In the genomic region with DNA sequence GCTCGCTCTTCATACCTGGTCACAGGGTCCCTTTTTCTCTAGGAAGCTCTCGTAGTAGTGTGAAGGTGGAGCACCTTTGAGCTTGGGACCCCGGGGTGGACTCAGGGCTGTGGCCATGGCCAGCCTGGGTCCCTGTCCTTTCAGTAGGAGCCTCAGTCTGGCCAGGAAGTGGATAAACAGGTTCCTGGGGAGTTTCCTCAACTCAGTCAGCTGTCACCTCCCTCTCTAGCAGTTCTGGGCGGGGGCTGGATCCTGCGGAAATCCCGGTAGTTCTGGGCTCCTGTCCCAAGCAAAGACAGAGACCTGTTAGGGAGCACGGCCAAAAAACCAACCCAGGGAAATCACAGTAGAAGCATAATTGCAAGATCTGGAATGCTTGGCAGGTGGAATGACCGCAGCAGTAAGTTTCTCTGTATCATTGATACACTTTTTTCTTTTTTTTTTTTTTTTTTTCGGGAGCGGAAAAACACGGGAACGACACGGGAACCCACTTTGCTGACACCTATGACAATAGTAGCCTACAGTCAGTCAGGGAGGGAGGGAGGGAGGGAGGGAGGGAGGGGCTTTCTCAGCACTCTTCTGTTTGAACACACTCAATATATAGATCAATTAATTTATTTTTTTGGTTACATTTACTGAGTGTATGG, we compare ENCODE assay signal across 9 mouse cellular contexts. TPM values are rescaled to one million over a fixed set of nuclear protein-coding genes. Genes with fewer than 3 reads are reported as not detected.
DNase-seq lines count a peak whose midpoint lies in the region; ATAC-seq and TF ChIP-seq lines count a peak whose summit lies in the region.
"Had no signal": no experiment of that assay in that cellular context is flagged by ENCODE, and none has a peak within 500 bp of the region (broad histone marks: within the 10 kb centered on the region; RNA-seq: fewer than 3 reads in every experiment).

Stap2 (minus strand) TSS at position 170 of the 647 bp plus-strand sequence.
Mpnd (plus strand) TSS at position 297 of the 647 bp plus-strand sequence.

- intact Hi-C loops in gastrocnemius, adult 2 months (cut with DNase I), result no loop called here
- intact Hi-C loops in gastrocnemius, postnatal 14 days (cut with DNase I; ENCODE audit: low total_unique reads), result no loop called here

- 0 out of 2 replicates have a peak, but pooled peaks cover 2% of the 10 kb centered on the region for H3K27me3 ChIP-seq in intestine, embryonic 16.5 days (replicated peaks; ENCODE audit: control insufficient read depth, insufficient read depth, low read length)

- peak; percentile 31 for DNase-seq in gastrocnemius, adult 2 months
- no peak for DNase-seq in gastrocnemius, postnatal 14 days
- DNase-seq in MEL-GATA-1-ER (ENCODE audit: extremely low read depth, low read depth), result peak; percentile 62
- DNase-seq in fat pad, adult 2 months (ENCODE audit: extremely low read depth, low read depth, low spot score), result peak; percentile 47
- DNase-seq in lung, adult 2 months, result peak; percentile 64
- DNase-seq in right cerebral cortex, postnatal 14 days, result no peak

- H3K9me3 ChIP-seq in intestine, embryonic 16.5 days (ENCODE audit: control insufficient read depth, low read length), result no peaks in the 10 kb centered on the region

- peaks cover 15% of the 10 kb centered on the region for H3K4me1 ChIP-seq in intestine, embryonic 16.5 days (ENCODE audit: control insufficient read depth, insufficient read depth, low read length)
- peaks cover 7% of the 10 kb centered on the region for H3K4me1 ChIP-seq in lung, adult 2 months (ENCODE audit: control insufficient read depth, insufficient read depth, low read length)

- peak; percentile 51; the same call in 1 of the 2 replicates for TF ChIP-seq POLR2A in lung, adult 2 months (IDR thresholded peaks at IDR 0.05; ENCODE audit: borderline replicate concordance, extremely low read depth, low read depth, low read length)

- peak within 1 kb of the TSS; percentile 68 for H3K4me3 ChIP-seq in gastrocnemius, adult 2 months
- H3K4me3 ChIP-seq in intestine, embryonic 16.5 days (ENCODE audit: low read length), result peak within 1 kb of the TSS; percentile 52
- peak within 1 kb of the TSS; percentile 72 for H3K4me3 ChIP-seq in lung, adult 2 months (replicated peaks; ENCODE audit: extremely low read depth, low read depth, low read length)

- H3K9ac ChIP-seq in intestine, embryonic 16.5 days (ENCODE audit: low read depth, low read length), result peak within 1 kb of the TSS; percentile 73

- WGBS in intestine, embryonic 16.5 days, result 30% methylated on average over 13 of the region's 13 CpGs
- WGBS in lung, adult 2 months, result 16% methylated on average over 13 of the region's 13 CpGs

- no peak for TF ChIP-seq CTCF in gastrocnemius, adult 2 months (IDR thresholded peaks at IDR 0.05)
- no peak for TF ChIP-seq CTCF in lung, adult 2 months (IDR thresholded peaks at IDR 0.05; ENCODE audit: insufficient read depth, low read length)

- H3K4me2 ChIP-seq in intestine, embryonic 16.5 days (ENCODE audit: low read depth, low read length), result peak within 1 kb of the TSS; percentile 56

- peak within 1 kb of the TSS; percentile 91 for H3K27ac ChIP-seq in gastrocnemius, adult 2 months
- H3K27ac ChIP-seq in intestine, embryonic 16.5 days (ENCODE audit: low read length), result peak within 1 kb of the TSS; percentile 92

- ATAC-seq in intestine, embryonic 16.5 days, result peak; percentile 10; the same call in 1 of the 2 replicates
- no peak for ATAC-seq in erythroid progenitor cell, adult 5-6 weeks (replicated peaks; ENCODE audit: low FRiP score, poor library complexity, severe bottlenecking)

- peaks cover 3% of the 10 kb centered on the region; the same call in 1 of the 2 replicates for H3K36me3 ChIP-seq in intestine, embryonic 16.5 days (ENCODE audit: control insufficient read depth, insufficient read depth, low read length)

RNA-seq across cellular contexts. Expression of gene Stap2, which starts in this region (rescaled TPM):
- total RNA-seq in gastrocnemius, adult 2 months (2021), result 1 to 10 TPM; 2.6 to 3.1 TPM
- total RNA-seq in gastrocnemius, postnatal 14 days (2021), result 1 to 10 TPM; 3.9 to 4.4 TPM
- 65.6 and 79.6 TPM in 2 replicates for polyA plus RNA-seq in intestine, embryonic 16.5 days (2015; fragmentation: Nextera tagmentation; extraction: Ambion mirVana)
- polyA plus RNA-seq in lung, adult 2 months (2012; rRNA removed), result 53.4 and 60.4 TPM in 2 replicates
- not detected in 2 replicates for total RNA-seq in erythroid progenitor cell, adult 5-6 weeks (2015; ENCODE audit: low replicate concordance)
- 0.98 TPM in 1 of 2 replicates, not detected in the other for total RNA-seq in erythroid progenitor cell, adult 5-6 weeks (2017; ENCODE audit: low replicate concordance)
- total RNA-seq: common myeloid progenitor, adult 5-6 weeks had no signal

RNA-seq across cellular contexts. Expression of gene Mpnd, which starts in this region (rescaled TPM):
- total RNA-seq in gastrocnemius, adult 2 months (2021), result 10 to 100 TPM; 41.2 to 41.6 TPM
- 10 to 100 TPM; 32.8 to 38.4 TPM for total RNA-seq in gastrocnemius, postnatal 14 days (2021)
- polyA plus RNA-seq in intestine, embryonic 16.5 days (2015; fragmentation: Nextera tagmentation; extraction: Ambion mirVana), result 77.5 and 80.8 TPM in 2 replicates
- polyA plus RNA-seq in lung, adult 2 months (2012; rRNA removed), result 99.7 and 103 TPM in 2 replicates
- total RNA-seq in erythroid progenitor cell, adult 5-6 weeks (2015; ENCODE audit: low replicate concordance), result 4.0 and 6.7 TPM in 2 replicates
- total RNA-seq in erythroid progenitor cell, adult 5-6 weeks (2017; ENCODE audit: low replicate concordance), result 2.3 and 35.3 TPM in 2 replicates

Comparison
In these comparisons a context has a peak if more than half of its experiments do, and no peak if none do; other contexts are left out.
1. DNase-seq: peak in gastrocnemius, adult 2 months (single experiment), MEL-GATA-1-ER (single experiment), fat pad, adult 2 months (single experiment) and lung, adult 2 months (single experiment); none in gastrocnemius, postnatal 14 days (single experiment) and right cerebral cortex, postnatal 14 days (single experiment).
2. Peak in every context shown above with its lines, with median percentiles within 50 percentile points of each other: H3K4me3 ChIP-seq.